Mouse (Mus musculus): Measurements from ENCODE around the gene Podxl. TPM values are rescaled to one million over a fixed set of nuclear protein-coding genes. Genes with fewer than 3 reads are reported as not detected.

Gene Podxl
- total RNA-seq, 2 experiments from 2014 or later = 20.3 to 22.7 TPM

Other genes starting within 250 kb of the Podxl start
- 100 to 1,000 TPM; 151 to 167 TPM for gene Mkln1, start 165.2 kb downstream of the Podxl start, total RNA-seq (2021)

All from left cerebral cortex, adult 18-20 months (tissue).